ENCODE assay signal across 8 mouse cellular contexts in the genomic region with DNA sequence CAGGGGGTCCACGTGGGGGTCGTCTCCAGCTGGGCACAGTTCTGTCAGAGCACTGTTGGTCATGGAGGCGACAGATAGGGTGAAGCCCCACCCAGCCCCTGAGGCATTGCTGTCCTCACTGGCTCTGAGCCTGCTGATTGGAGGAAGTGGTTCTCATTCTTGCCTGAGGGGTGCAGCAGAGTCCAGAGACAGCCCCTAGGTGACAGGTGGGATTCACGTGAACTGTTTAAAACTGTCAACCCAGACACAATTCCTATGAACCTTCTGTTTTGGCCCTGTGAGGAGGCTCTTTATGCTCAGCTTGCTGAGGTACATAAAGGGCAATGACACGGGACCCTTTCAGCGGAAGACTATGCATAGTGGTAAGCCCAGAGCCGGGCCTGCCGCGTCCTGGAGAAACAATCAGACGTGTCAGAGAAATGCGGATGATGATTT.
DNase-seq lines count a peak whose midpoint lies in the region; ATAC-seq and TF ChIP-seq lines count a peak whose summit lies in the region.

No protein-coding gene starts in this region.

- no peaks in the 10 kb centered on the region for H3K9me3 ChIP-seq in ES-E14 (ENCODE audit: control insufficient read depth, insufficient read depth, low read depth, low read length)
- H3K9me3 ChIP-seq in hindbrain, embryonic 14.5 days (ENCODE audit: control insufficient read depth, low read length) = no peaks in the 10 kb centered on the region
- no peaks in the 10 kb centered on the region for H3K9me3 ChIP-seq in limb, embryonic 13.5 days

- no peaks in the 10 kb centered on the region for H3K27me3 ChIP-seq in hindbrain, embryonic 14.5 days (ENCODE audit: control insufficient read depth, insufficient read depth, low read length)
- peaks cover 5% of the 10 kb centered on the region; the same call in 1 of the 2 replicates for H3K27me3 ChIP-seq in limb, embryonic 13.5 days

- in situ Hi-C loops in ES-E14 (cut with MboI; ENCODE audit: low sequenced_read_pairs in 2 of 2, unreplicated experiment in 2 of 2) = no loop called here

- DNase-seq in ES-E14 (ENCODE audit: low read depth, low spot score) (peak; percentile 30), R1 (ENCODE audit: low read depth, low spot score) (peak; percentile 57)
- no peak for DNase-seq in hindbrain, embryonic 14.5 days (ENCODE audit: low spot score)
- DNase-seq in retina, embryonic 14.5 days (ENCODE audit: low spot score) = peak; percentile 39
- DNase-seq in urinary bladder, adult 2 months (ENCODE audit: low spot score) = no peak
- no peak for DNase-seq in cerebellum, adult 9-10 months
- DNase-seq in spleen, adult 18-20 months = no peak

- no peak overlapping the region for H3K27ac ChIP-seq in ES-E14 (ENCODE audit: insufficient read depth, low read depth, low read length, poor library complexity, severe bottlenecking)
- peak overlapping the region; percentile 29 for H3K27ac ChIP-seq in hindbrain, embryonic 14.5 days
- no peak overlapping the region for H3K27ac ChIP-seq in limb, embryonic 13.5 days

- no peak overlapping the region for H3K4me3 ChIP-seq in ES-E14 (ENCODE audit: insufficient read depth in 1 of 2, low read depth in 1 of 2, low read length in 2 of 2, poor library complexity in 1 of 2, severe bottlenecking in 1 of 2)
- no peak overlapping the region for H3K4me3 ChIP-seq in hindbrain, embryonic 14.5 days (replicated peaks; ENCODE audit: low read length)
- no peak overlapping the region for H3K4me3 ChIP-seq in limb, embryonic 13.5 days

- no peak overlapping the region for H3K9ac ChIP-seq in ES-E14 (ENCODE audit: insufficient read depth, low read depth, low read length, poor library complexity, severe bottlenecking)
- no peak overlapping the region for H3K9ac ChIP-seq in hindbrain, embryonic 14.5 days
- no peak overlapping the region for H3K9ac ChIP-seq in limb, embryonic 13.5 days

- H3K4me2 ChIP-seq in hindbrain, embryonic 14.5 days (replicated peaks) = peak overlapping the region; percentile 27
- H3K4me2 ChIP-seq in limb, embryonic 13.5 days (replicated peaks) = peak overlapping the region; percentile 47

- H3K4me1 ChIP-seq in ES-E14 (ENCODE audit: control insufficient read depth in 2 of 2, insufficient read depth in 2 of 2, low read length in 2 of 2, poor library complexity in 1 of 2) = no peaks in the 10 kb centered on the region; a peak in 1 of 4 replicates
- peaks cover 25% of the 10 kb centered on the region; the same call in 1 of the 2 replicates for H3K4me1 ChIP-seq in hindbrain, embryonic 14.5 days (replicated peaks; ENCODE audit: control insufficient read depth, insufficient read depth, low read length)
- peaks cover 38% of the 10 kb centered on the region for H3K4me1 ChIP-seq in limb, embryonic 13.5 days

- no peak for ATAC-seq in hindbrain, embryonic 14.5 days (ENCODE audit: low FRiP score)
- peak; percentile 51; the same call in 1 of the 2 replicates for ATAC-seq in limb, embryonic 13.5 days (ENCODE audit: low FRiP score, low read depth)

- H3K36me3 ChIP-seq in ES-E14 (ENCODE audit: control insufficient read depth, insufficient read depth, low read length, poor library complexity, severe bottlenecking) = no peaks in the 10 kb centered on the region
- H3K36me3 ChIP-seq in hindbrain, embryonic 14.5 days (replicated peaks; ENCODE audit: control insufficient read depth, insufficient read depth) = no peaks in the 10 kb centered on the region
- H3K36me3 ChIP-seq in limb, embryonic 13.5 days = no peaks in the 10 kb centered on the region

- 26% methylated on average over 11 of the region's 11 CpGs for WGBS in hindbrain, embryonic 14.5 days
- WGBS in limb, embryonic 13.5 days = 24% methylated on average over 11 of the region's 11 CpGs

TF ChIP-seq in ES-E14, 5 proteins besides CTCF, POLR2A, EP300 and RAD21:
- TF ChIP-seq ZC3H11A (IDR thresholded peaks at IDR 0.05; ENCODE audit: borderline replicate concordance, low read depth, low read length) (no peak), ZNF384 (IDR thresholded peaks at IDR 0.05; ENCODE audit: low read depth, low read length) (no peak), CHD2 (IDR thresholded peaks at IDR 0.05; ENCODE audit: low read depth, low read length) (no peak), HCFC1 (IDR thresholded peaks at IDR 0.05; ENCODE audit: borderline replicate concordance, insufficient read depth, low read length) (no peak), MAFK (IDR thresholded peaks at IDR 0.05; ENCODE audit: insufficient read depth, low read depth, low read length) (no peak)

Comparison
In these comparisons a context has a peak if more than half of its experiments do, and no peak if none do; other contexts are left out.
1. DNase-seq: peak in ES-E14 (single experiment), R1 (single experiment) and retina, embryonic 14.5 days (single experiment); none in hindbrain, embryonic 14.5 days (single experiment), urinary bladder, adult 2 months (single experiment), cerebellum, adult 9-10 months (single experiment) and spleen, adult 18-20 months (0 of 2).